Mouse (Mus musculus) right cerebral cortex, adult 2 months (tissue): ENCODE measurements at regions not wholly inside any gene's neighbourhood (a gene's known extent, or its start where the extent isn't known, plus 50 kb on each side); places are given as distances from the start of the nearest gene placed in this dataset.

Experiments used
- DNase-seq, 2 experiments: peaks; one replicate each; pipeline ENCODE4 v3.0.0; 2021 to 2022; ENCODE audit warnings: low spot score in 2 of 2

- DNase-seq: no peak
Measured at GRCm38 (mm10) chr1:75833071-75833830, 287.2 kb downstream of the Slc4a3 start.

GRCm38 (mm10) chr1:75834361-75834760 is 288.3 kb downstream of the Slc4a3 start:
- DNase-seq: no peak

- no peak for DNase-seq
Measured at GRCm38 (mm10) chr1:75839551-75840223, 293.6 kb downstream of the Slc4a3 start.

GRCm38 (mm10) chr1:75842396-75842795 is 296.3 kb downstream of the Slc4a3 start:
- DNase-seq: no peak

GRCm38 (mm10) chr1:75843326-75843725 is 297.3 kb downstream of the Slc4a3 start:
- no peak for DNase-seq

GRCm38 (mm10) chr1:75844123-75844522 is 298.1 kb downstream of the Slc4a3 start:
- no peak for DNase-seq

- DNase-seq: no peak
Measured at GRCm38 (mm10) chr1:75844529-75844928, 298.5 kb downstream of the Slc4a3 start.

- no peak for DNase-seq
Measured at GRCm38 (mm10) chr1:75844981-75845380, 298.9 kb downstream of the Slc4a3 start.

- no peak for DNase-seq
Measured at GRCm38 (mm10) chr1:75845771-75846535, 299.9 kb downstream of the Slc4a3 start.

- no peak for DNase-seq
Measured at GRCm38 (mm10) chr1:75847681-75848080, 301.6 kb downstream of the Slc4a3 start.

- peak; percentile 36 to 43 for DNase-seq
Measured at GRCm38 (mm10) chr1:75848436-75848835, 302.4 kb downstream of the Slc4a3 start.

GRCm38 (mm10) chr1:75850131-75850530 is 304.1 kb downstream of the Slc4a3 start:
- DNase-seq: no peak

- no peak for DNase-seq
Measured at GRCm38 (mm10) chr1:75858551-75859255, 312.6 kb downstream of the Slc4a3 start.

GRCm38 (mm10) chr1:75862757-75863156 is 316.7 kb downstream of the Slc4a3 start:
- DNase-seq: no peak

GRCm38 (mm10) chr1:75866556-75866955 is 320.5 kb downstream of the Slc4a3 start:
- no peak for DNase-seq

GRCm38 (mm10) chr1:75869414-75869813 is 323.3 kb downstream of the Slc4a3 start:
- DNase-seq: no peak

- no peak for DNase-seq
Measured at GRCm38 (mm10) chr1:75869846-75870245, 323.8 kb downstream of the Slc4a3 start.

GRCm38 (mm10) chr1:75873911-75874310 is 327.8 kb downstream of the Slc4a3 start:
- peak in 1 of 2 experiments; percentile 19 for DNase-seq

- DNase-seq: peak; percentile 39 to 59
Measured at GRCm38 (mm10) chr1:75877209-75877608, 331.1 kb downstream of the Slc4a3 start.

GRCm38 (mm10) chr1:75885632-75886031 is 339.6 kb downstream of the Slc4a3 start:
- no peak for DNase-seq

- no peak for DNase-seq
Measured at GRCm38 (mm10) chr1:75888499-75889208, 342.6 kb downstream of the Slc4a3 start.
